19 mouse cellular contexts compared by ENCODE assay signal in genomic region chr7:82530583-82530982, GRCm38 (mm10).
"Had no signal": no experiment of that assay in that cellular context is flagged by ENCODE, and none has a peak within 500 bp of the region (broad histone marks: within the 10 kb centered on the region; RNA-seq: fewer than 3 reads in every experiment).

No protein-coding gene starts in this region.

- H3K4me1 ChIP-seq: limb, embryonic 13.5 days; liver, embryonic 13.5 days; midbrain, embryonic 10.5 days had no signal

- H3K9ac ChIP-seq: limb, embryonic 13.5 days; liver, embryonic 13.5 days; midbrain, embryonic 13.5 days; neural tube, embryonic 13.5 days had no signal

- H3K4me2 ChIP-seq: limb, embryonic 13.5 days; liver, embryonic 13.5 days; midbrain, embryonic 13.5 days; neural tube, embryonic 13.5 days had no signal

- H3K27ac ChIP-seq: limb, embryonic 13.5 days; liver, embryonic 13.5 days; macrophage; midbrain, embryonic 10.5 days; midbrain, embryonic 13.5 days; neural tube, embryonic 13.5 days had no signal

- DNase-seq: kidney, adult 18-20 months; kidney, adult 9 months; kidney, postnatal 10 days; kidney, postnatal 36 days; layer of hippocampus, postnatal 36 days; liver, embryonic 13.5 days; lung, adult 2 months; retina, postnatal 1 day; right cerebral cortex, postnatal 25 days; thymus, adult 2 months; thymus, postnatal 14 days; thymus, postnatal 4 days had no signal

- ATAC-seq: midbrain, embryonic 13.5 days; midbrain, embryonic 16.5 days had no signal

- H3K4me3 ChIP-seq: limb, embryonic 13.5 days; liver, embryonic 13.5 days; midbrain, embryonic 10.5 days; midbrain, embryonic 13.5 days; myocyte; neural tube, embryonic 13.5 days had no signal

- H3K9me3 ChIP-seq: limb, embryonic 13.5 days; liver, embryonic 13.5 days; midbrain, embryonic 10.5 days; midbrain, embryonic 13.5 days; neural tube, embryonic 13.5 days had no signal

- H3K36me3 ChIP-seq: limb, embryonic 13.5 days; liver, embryonic 13.5 days; midbrain, embryonic 10.5 days; midbrain, embryonic 13.5 days; neural tube, embryonic 13.5 days had no signal

- H3K27me3 ChIP-seq: limb, embryonic 13.5 days; liver, embryonic 13.5 days; midbrain, embryonic 13.5 days; neural tube, embryonic 13.5 days had no signal
